Mouse (Mus musculus): ENCODE results near the gene Hist3h2a.

Gene Hist3h2a

DNA sequence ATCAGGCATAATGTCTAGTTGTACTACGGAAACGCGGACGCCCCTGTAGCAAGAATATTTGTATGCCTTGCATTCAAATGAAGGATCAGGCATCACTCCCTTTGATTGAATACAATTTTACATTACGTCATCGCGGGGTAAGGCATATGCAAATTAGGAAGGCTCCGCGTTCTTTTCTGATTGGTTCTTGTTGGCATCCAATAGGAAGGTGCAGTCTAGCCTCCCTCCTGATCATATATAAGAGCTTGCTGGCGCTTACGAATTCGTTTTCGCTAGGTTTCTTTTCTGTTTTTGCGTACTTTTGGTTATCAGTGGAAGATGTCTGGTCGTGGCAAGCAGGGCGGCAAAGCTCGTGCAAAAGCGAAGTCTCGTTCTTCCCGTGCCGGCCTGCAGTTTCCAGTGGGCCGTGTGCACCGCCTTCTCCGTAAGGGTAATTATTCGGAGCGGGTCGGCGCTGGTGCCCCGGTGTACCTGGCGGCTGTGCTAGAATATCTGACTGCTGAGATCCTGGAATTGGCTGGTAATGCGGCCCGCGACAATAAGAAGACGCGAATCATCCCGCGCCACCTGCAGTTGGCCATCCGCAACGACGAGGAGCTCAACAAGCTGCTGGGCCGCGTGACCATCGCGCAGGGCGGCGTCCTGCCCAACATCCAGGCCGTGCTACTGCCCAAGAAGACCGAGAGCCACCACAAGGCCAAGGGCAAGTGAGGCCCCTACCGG, at the start of gene Hist3h2a, which contains the start of gene Trim17:
TSS of gene Hist3h2a (plus strand) at position 266 of the 723 bp plus-strand sequence.
TSS of gene Trim17 (plus strand) at position 266 of the 723 bp plus-strand sequence.
- DNase-seq (ENCODE audit: low spot score), result peak; percentile 100

DNA sequence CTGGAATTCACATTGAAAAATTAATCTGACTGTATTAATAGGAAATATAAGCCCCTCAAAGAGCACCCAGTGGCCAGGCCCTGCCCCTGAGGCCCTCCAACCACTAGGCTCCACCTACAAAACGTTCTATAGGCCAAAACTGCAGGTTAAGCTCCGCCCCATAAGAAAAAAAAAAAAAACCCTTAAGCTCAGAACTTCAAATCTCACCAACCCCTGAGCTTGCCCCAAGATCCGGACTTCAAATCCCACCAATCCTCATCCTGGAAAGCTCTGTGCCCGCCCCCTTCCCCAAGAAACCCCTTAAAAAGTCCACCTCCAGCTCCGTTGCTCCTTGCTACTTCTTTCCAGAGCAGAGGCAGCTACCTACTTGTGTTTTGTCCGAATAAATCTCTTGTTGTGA, 49.6 kb upstream of the Hist3h2a start:
- no peak for DNase-seq (ENCODE audit: low spot score)

DNA sequence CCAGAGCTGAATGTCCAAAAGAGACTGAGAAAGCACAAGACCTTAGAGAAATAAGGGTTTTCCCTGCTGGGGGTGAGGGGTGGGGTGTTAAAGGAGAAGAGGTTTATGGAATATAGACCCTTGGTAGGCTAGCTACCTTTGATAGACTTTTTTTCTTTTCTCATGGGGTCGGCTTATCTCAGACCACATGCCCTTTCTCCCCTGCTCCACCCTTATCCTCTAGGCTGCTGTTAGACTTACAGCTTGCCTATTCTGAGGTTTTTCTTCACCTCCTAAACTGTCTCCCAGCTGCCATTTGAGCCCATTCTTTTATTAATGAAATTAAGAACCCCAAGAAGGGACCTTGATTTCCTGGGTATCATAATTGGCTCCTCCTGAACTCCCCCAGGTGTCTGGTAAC, 40.7 kb upstream of the Hist3h2a start:
- DNase-seq (ENCODE audit: low spot score), result no peak

DNA sequence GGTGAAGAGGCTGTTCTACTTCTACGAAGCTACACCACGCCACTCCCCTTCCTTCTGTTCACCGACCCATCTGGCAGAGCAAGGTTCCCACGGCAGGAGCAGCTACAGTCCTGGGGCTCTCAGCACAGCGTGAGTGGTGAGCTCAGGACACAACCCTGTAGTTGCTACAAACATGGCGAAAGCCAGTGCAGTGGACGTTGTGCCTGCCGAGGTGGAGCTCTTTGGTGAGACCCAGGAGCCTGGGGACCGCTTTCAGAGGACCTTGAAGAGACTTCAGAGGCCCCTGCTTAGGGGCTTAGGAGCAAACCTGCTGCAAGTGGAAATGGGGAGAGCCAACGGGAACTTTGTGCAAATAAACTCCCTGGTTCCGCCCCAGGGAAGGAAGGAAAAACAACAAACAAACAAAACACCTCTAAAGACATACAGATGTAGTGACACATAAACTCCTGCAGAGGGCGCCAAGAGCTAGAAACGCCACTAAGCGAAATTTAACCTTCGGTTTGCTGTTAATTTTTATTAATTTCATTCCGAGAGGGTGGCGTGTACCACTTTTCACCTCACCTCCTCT, 39.9 kb upstream of the Hist3h2a start:
- DNase-seq (ENCODE audit: low spot score), result peak; percentile 75

DNA sequence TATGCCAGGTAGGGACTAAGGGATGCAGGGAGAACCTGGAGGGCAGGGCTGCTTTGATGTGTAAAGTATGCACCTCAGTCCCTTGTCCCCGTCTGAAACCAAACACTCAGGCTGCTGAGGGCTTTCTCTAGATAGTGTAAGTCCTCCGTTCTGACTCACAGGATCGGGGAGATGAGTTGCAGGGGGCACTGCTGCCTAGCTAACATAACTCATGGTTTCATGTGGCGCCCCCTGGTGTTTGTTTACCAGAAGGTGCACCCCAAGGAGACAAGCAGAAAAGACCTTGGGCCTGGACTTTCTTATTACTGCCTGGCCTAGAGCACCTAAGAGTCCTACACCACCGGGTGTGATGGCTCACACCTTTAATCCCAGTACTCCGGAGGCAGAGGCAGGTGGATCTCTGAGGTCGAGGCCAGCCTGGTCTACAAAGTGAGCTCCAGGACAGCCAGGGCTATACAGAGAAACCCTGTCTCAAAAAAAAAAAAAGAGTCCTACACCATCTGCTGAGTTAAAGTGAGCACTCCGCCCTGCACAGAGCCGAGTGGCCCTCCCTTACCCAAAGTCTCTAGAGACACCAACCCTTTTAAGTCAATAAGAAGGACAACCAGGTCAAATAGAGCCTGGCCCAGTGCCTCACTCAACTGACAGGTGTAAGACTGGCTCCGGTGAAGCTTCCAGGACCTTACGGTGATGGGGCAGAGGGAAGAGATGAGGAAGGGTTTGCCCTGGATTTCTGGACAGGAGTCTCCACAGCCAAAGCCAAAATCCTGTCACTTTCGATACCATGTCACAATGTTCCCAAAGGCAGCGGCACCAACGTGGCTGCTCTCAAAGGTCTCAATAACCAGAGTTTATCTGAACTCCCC, 37.4 kb upstream of the Hist3h2a start:
- DNase-seq (ENCODE audit: low spot score), result peak; percentile 49

DNA sequence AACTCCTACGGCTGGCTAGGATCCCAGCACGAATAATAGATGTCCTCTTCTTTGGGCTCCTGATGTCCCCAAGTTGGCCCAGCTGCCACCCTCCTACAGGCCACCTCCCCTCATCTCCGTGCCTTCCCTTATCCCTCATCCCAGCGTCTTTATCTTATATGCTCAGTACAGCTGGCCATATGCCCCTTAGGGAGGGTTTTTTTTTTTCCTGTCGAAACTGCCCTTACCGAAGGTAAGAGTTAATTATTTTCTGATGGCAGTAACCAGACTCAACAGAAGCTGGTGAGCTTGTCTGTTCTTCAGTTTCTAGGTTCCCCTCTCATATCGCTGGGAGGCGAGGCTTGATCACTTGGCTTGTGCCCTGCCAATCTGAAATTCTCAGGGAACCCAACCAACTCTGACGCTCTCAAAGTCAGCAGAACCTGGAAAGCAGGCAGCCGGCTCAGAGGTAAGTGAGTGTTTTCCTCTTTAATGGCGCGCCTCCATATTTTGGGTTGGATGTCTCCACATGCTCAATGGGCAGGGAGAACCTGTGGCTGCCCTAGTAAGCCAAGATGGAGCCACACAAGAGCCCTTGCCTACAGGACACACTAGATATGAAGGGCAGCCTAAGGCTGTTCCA, 36.6 kb upstream of the Hist3h2a start, which contains the start of gene Btnl10:
TSS of gene Btnl10 (plus strand) at position 164 of the 622 bp plus-strand sequence.
- no peak for DNase-seq (ENCODE audit: low spot score)

DNA sequence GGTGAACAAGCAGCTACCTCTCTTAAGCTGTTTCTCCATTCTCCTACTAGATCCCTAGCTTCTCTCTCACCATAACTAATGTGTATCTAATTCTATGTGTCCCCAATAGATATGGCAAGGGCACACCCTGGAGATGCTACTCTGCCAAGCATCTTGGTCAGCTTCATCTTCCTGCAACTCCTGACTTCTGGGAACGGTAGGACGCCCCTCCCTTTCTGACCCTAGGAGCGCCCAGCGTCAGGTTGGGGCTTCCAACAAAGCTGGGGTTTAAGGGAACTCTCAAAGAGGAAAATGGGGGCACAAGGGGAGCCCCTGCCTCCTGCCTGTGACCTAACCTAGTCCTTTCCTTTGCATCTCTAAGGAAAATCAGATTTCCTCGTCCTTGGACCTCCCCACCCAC, 35.7 kb upstream of the Hist3h2a start:
- no peak for DNase-seq (ENCODE audit: low spot score)

DNA sequence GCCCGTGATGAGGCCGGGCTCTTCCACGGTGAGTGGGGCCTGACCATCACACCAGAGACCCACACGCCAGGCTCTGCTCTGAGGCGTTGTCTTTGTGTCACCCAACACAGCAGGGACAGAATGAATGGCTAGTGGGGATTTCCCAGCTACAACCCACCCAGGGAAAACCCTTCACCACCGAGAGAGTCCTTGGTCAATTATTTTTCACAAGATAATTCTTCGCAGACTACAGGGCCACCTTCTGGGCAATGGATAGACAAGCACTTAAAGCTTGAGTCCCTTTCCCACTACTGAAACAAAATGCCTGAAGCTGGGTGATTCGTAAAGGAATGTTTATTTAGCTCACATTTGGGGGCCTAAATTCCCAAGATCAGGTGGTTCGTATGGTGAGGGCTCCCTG, 32.1 kb upstream of the Hist3h2a start:
- no peak for DNase-seq (ENCODE audit: low spot score)

DNA sequence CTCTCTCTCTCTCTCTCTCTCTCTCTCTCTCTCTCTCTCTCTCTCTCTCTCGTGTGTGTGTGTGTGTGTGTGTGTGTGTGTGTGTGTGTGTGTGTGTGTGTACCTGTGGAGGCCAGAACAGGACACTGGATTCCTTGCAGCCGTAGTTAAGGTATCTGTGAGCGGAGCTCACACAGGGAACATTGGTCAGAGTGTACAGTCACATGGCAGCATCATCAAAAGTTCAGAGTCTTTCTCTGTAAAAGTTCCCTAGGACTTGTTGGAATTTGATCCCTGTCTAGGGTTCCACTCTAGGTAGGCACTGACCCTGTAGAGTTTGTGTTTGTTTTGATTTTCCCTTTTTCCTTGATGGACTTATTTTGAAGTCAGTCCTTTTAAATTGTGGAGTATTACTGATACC, 27.8 kb upstream of the Hist3h2a start:
- DNase-seq (ENCODE audit: low spot score), result no peak

DNA sequence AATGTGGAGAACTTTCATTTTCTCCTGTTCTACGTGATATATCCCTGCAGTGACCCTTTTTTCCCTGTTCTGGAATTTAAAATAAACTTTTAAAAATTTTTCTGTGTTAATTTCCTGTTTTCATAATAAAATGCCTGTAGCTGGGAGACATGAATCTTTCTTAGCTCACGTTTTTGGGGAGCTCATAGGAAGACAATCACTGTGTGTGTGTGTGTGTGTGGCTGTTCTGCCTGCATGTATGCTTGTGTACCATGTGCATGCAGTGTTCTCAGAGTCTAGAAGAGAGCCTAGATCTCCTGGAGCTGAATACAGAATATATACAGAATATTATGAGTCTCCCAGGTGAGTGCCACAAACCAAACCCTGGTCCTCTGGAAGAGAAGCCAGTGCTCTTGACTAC, 27.4 kb upstream of the Hist3h2a start:
- no peak for DNase-seq (ENCODE audit: low spot score)

DNA sequence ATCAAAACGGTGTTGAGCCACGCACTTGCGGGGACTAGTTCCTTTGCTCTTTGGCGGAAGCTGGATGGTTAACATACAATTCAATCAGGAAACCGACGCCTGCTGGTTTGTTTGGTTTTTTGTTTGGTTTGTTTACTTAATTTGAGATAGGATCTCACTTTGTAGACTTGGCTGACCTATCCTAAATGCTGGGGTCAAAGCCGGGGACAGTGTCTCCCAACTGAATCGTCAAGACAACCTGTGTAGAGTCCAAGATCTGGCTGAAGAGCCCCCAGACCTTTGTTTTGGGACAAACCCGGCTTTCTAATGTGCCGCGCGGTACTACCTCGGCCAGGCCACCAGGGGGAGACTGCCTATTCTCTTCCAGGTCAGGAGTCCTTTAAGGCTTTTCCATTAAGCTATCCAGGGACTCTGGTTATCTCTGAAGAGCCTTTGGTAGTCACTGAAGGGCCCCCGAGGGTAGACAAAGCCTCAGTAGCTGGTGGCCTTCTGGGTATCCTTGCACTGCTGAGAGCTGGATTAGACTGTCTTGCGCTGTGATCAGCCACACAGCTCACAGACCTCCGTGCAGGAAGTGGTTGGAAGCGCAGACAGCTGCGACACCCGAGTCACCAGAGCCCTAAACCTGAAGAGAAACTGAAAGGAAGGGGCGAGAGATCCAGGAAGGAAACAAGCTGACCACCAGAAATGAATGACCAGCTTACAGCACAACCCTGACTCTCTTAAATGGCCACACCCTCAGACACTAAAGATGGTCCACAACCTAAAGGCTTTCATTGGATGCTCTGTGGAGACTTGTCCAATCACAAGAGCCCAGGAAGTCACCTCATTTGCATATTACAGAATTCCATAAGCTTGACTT, 26.5 kb upstream of the Hist3h2a start:
- peak; percentile 92 for DNase-seq (ENCODE audit: low spot score)

DNA sequence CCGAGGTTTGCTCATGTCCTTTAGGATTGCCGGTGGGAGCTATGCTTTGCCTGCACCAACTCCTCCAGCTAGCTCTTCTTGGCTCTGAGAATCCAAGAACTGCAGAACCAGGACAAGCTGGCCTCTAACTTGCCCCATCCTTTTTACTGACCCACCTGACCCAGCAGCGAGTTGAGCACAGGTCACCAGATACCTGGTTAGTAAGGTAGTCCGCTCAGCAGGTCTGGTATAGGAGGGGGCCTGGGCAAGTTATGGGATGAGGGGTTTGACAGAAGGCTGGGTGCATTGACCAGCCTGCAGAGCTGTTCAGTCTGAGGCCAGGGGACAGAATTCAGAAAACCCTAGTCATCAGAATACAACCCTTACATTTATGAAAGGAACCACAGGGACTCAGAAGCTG, 25.4 kb upstream of the Hist3h2a start:
- no peak for DNase-seq (ENCODE audit: low spot score)

DNA sequence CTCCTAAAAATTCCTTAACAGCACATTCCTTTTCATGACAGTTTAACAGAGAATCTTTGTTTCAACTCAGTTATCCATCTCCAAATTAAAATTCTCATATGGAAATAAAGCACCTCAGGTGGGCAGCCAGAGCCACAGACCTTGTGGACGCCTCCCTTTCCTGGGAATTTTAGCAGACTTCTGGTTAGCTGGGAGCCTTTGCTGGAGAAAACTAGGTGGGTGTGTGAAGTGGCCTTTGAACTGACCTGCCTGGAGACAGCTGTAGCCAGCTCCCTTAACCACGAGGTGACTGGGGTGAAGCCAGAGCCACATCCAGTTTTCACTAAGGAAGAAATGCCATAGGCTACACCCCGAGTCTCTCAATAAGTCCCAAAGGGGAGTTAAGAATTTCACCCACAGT, 24.8 kb upstream of the Hist3h2a start:
- DNase-seq (ENCODE audit: low spot score), result no peak

DNA sequence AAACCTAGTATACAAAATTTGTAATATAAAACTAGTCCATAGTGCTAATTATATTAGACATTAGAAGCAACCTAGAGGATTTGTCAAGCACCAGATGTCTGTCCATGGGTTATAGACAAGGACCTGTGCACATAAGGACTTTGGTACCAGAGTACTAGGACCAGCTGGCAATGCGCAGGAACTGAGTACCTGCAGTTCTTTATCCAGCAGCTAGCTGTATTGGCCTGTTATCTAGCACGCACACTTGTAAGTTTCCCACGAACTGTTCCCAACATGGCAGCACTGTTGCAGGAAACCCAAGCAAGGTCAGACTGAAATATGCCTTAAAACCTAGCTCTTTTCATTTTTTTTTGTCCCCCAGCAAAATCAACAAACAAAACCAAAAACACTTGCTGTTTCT, 24.2 kb upstream of the Hist3h2a start:
- DNase-seq (ENCODE audit: low spot score), result no peak

DNA sequence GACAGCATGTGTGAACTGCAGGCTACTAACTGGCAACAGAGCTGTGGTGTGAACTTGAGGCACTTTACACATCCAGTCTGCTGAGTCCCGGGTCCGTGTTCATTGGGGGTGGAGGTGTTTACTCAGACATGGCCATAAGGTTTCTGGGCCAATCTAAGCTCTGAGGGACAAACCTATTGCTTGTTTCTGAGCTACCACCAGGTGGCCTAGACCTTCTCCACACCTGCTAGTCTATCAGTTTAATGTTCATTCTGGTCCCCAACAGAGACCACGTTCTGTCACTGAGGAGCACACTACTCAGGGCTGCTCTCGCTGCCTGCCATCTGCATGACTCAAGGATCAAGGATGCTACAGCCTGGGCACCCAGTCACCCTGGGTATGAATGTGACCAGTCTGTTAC, 22.9 kb upstream of the Hist3h2a start:
- DNase-seq (ENCODE audit: low spot score), result peak; percentile 51

DNA sequence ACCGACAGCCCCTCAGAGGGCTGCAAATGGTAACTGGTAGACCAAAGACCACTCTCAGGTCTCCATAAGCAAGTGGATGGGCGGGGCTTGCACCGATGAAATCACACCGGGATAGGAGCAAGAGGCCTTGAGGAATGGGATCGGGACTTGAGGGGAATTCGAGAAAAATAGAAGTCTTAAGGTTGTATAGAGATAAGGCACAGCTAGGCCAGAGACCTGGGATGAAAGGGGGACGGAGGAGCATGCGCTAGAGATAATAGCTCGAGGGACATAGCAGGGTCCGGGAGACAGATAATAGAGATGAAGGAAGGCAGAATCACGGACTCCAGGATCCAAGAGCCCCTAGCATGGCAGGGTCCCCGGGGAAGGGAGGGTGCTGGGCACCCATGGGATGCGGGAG, 16.6 kb upstream of the Hist3h2a start:
- peak; percentile 66 for DNase-seq (ENCODE audit: low spot score)

DNA sequence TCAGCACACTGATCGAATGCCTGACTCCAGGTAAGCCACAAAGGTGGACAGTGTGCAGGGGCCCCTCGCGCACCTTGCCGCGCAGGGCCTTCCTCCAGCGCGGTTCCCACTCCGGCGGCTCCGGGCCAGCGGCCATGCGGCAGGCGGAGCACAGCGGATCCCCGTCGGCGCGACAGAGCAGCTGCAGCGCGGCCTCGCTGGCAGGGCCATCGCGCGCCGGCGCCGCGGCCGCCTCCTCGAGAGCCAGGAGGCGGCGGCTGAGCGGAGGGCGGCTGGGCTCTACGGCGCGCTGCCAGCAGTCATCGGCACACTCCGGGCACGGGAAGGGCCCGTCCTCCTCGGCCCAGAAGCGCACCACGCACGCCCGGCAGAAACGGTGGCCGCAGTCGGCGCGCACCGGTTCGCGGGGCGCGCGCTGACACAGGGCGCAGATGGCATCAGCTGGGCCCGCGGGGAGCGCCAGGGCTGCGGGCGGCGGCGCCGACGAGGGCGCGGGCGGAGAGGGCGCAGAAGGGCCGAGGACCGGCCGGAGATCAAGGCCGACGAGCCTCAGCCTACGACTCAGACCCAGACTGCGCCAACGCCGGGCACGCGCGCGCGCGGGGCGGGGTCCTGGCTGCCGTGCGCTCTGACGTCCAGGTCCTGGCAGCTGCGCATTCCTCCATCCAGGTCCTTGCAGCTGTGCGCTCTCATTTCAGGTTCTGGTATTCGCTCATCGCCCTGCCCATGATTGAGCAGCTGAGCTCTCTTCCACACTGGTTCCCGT, 16.0 kb upstream of the Hist3h2a start, which contains the start of gene Rnf187:
TSS of gene Rnf187 (minus strand) at position 595 of the 766 bp plus-strand sequence.
- peak; percentile 98 for DNase-seq (ENCODE audit: low spot score)

DNA sequence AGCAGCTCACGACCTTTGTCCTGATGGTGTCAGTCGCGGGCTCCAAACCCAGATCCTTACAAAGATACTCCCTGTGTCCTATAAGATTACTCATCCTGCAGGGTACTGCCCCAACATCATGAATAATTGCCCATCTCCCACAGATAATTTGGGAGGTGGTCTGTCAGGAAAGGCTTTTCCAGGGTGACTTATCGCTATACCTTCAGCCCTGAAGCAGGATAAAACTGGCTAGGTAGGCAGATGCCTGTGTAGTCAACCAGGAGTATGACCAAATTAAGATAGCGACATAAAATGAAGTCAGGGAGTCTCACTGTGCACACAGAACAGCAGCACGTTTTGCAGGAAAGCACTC, 15.4 kb upstream of the Hist3h2a start:
- DNase-seq (ENCODE audit: low spot score), result no peak

DNA sequence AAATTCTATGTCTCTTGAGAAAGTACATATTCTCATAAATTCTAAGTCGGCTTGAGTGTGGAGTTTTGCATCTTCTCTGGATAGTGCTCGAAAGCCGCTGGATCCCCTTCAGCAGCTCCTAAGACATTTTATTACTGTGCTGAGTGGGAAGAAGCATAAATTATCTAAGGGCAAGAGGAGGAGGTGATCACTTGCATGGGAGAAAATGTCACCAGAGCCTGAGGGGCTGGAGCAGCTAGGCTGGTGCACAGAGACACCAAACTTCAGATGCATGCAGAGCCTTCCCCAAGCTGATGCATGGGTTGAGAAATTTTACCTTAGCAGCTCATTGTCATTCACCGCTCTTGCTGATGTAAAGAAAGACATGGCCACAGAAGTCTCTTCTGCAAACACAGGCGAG, 10.3 kb upstream of the Hist3h2a start:
- DNase-seq (ENCODE audit: low spot score), result no peak

DNA sequence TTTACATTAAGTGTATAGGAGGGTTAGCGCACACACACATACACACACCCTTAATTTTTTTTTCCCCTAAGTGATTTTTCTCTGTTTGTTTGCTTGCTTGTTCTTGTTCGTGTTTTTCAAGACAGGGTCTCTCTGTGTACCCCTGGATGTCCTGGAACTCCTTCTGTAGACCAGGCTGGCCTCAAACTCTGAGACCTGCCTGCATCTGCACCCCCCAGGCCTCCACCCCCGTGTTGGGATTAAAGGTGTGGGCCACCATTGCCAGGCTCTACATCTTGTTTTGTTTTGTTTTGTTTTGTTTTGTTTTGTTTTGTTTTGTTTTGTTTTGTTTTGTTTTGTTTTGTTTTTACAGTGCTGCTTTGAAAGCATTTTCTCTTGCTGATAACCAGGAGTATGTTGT, 7.2 kb upstream of the Hist3h2a start:
- no peak for DNase-seq (ENCODE audit: low spot score)

Data from MN1 (cell line).